8 mouse cellular contexts compared by ENCODE assay signal in genomic region chr12:65258212-65259138, GRCm38 (mm10). TPM values are rescaled to one million over a fixed set of nuclear protein-coding genes. Genes with fewer than 3 reads are reported as not detected.
A peak's percentile ranks its signal among the peaks of the same experiment; 100 is the strongest.
DNase-seq lines count a peak whose midpoint lies in the region; ATAC-seq lines count a peak whose summit lies in the region.

No protein-coding gene starts in this region.

- H3K9ac ChIP-seq in neural tube, embryonic 11.5 days (ENCODE audit: low read length) = no peak overlapping the region
- H3K9ac ChIP-seq in hindbrain, embryonic 13.5 days = no peak overlapping the region
- H3K9ac ChIP-seq in limb, embryonic 15.5 days = no peak overlapping the region
- no peak overlapping the region for H3K9ac ChIP-seq in neural tube, embryonic 13.5 days

- 50% methylated on average over 19 of the region's 19 CpGs for WGBS in neural tube, embryonic 11.5 days
- 49% methylated on average over 19 of the region's 19 CpGs for WGBS in hindbrain, embryonic 13.5 days
- 45% methylated on average over 19 of the region's 19 CpGs for WGBS in limb, embryonic 15.5 days
- WGBS in neural tube, embryonic 13.5 days = 47% methylated on average over 19 of the region's 19 CpGs

- H3K9me3 ChIP-seq in neural tube, embryonic 11.5 days (ENCODE audit: control insufficient read depth, low read length) = no peaks in the 10 kb centered on the region
- no peaks in the 10 kb centered on the region; the same call in 1 of the 2 replicates for H3K9me3 ChIP-seq in hindbrain, embryonic 13.5 days
- no peaks in the 10 kb centered on the region for H3K9me3 ChIP-seq in limb, embryonic 15.5 days
- no peaks in the 10 kb centered on the region for H3K9me3 ChIP-seq in neural tube, embryonic 13.5 days

- no peak overlapping the region for H3K4me3 ChIP-seq in neural tube, embryonic 11.5 days (ENCODE audit: low read depth, low read length)
- H3K4me3 ChIP-seq in hindbrain, embryonic 13.5 days = peak overlapping the region; percentile 6; the same call in 1 of the 2 replicates
- H3K4me3 ChIP-seq in limb, embryonic 15.5 days = no peak overlapping the region
- peak overlapping the region; percentile 13; the same call in 1 of the 2 replicates for H3K4me3 ChIP-seq in neural tube, embryonic 13.5 days

- ATAC-seq in neural tube, embryonic 11.5 days (ENCODE audit: insufficient read depth, low FRiP score, low TSS enrichment) = 0 out of 2 replicates have a peak, but pooled peaks have one; percentile 65
- 0 out of 2 replicates have a peak, but pooled peaks have one; percentile 57 for ATAC-seq in hindbrain, embryonic 13.5 days (ENCODE audit: low FRiP score)
- ATAC-seq in limb, embryonic 15.5 days (ENCODE audit: insufficient number of reproducible peaks, low FRiP score, low TSS enrichment, low read depth) = no peak
- ATAC-seq in neural tube, embryonic 13.5 days (ENCODE audit: low read depth) = peak; percentile 63; the same call in 1 of the 2 replicates

- H3K27ac ChIP-seq in neural tube, embryonic 11.5 days (ENCODE audit: low read depth, low read length) = no peak overlapping the region
- H3K27ac ChIP-seq in hindbrain, embryonic 13.5 days = no peak overlapping the region
- no peak overlapping the region for H3K27ac ChIP-seq in limb, embryonic 15.5 days
- H3K27ac ChIP-seq in neural tube, embryonic 13.5 days (replicated peaks) = no peak overlapping the region

- no peaks in the 10 kb centered on the region for H3K27me3 ChIP-seq in neural tube, embryonic 11.5 days (ENCODE audit: control insufficient read depth, insufficient read depth, low read length)
- no peaks in the 10 kb centered on the region for H3K27me3 ChIP-seq in hindbrain, embryonic 13.5 days
- no peaks in the 10 kb centered on the region for H3K27me3 ChIP-seq in limb, embryonic 15.5 days
- H3K27me3 ChIP-seq in neural tube, embryonic 13.5 days = no peaks in the 10 kb centered on the region

- peak; percentile 30 for DNase-seq in neural tube, embryonic 11.5 days (ENCODE audit: low spot score)
- DNase-seq in neural tube, embryonic 10.5 days (ENCODE audit: extremely low spot score, low spot score) = no peak
- peak; percentile 4 for DNase-seq in fibroblast of lung, adult 2 months (ENCODE audit: low read depth)
- no peak for DNase-seq in cerebellum, adult 11-12 months
- no peak for DNase-seq in layer of hippocampus, adult 18-20 months (ENCODE audit: low spot score in 2 of 2)

- no peak overlapping the region for H3K4me2 ChIP-seq in neural tube, embryonic 11.5 days (ENCODE audit: low read depth)
- peak overlapping the region; percentile 41 for H3K4me2 ChIP-seq in hindbrain, embryonic 13.5 days
- H3K4me2 ChIP-seq in limb, embryonic 15.5 days = peak overlapping the region; percentile 17; the same call in 1 of the 2 replicates
- H3K4me2 ChIP-seq in neural tube, embryonic 13.5 days = peak overlapping the region; percentile 45

- no peaks in the 10 kb centered on the region for H3K36me3 ChIP-seq in neural tube, embryonic 11.5 days (ENCODE audit: control insufficient read depth, insufficient read depth, low read length)
- H3K36me3 ChIP-seq in hindbrain, embryonic 13.5 days = no peaks in the 10 kb centered on the region
- H3K36me3 ChIP-seq in limb, embryonic 15.5 days = no peaks in the 10 kb centered on the region
- H3K36me3 ChIP-seq in neural tube, embryonic 13.5 days = no peaks in the 10 kb centered on the region

- H3K4me1 ChIP-seq in neural tube, embryonic 11.5 days (ENCODE audit: control insufficient read depth, insufficient read depth, low read length) = no peaks in the 10 kb centered on the region
- H3K4me1 ChIP-seq in hindbrain, embryonic 13.5 days (replicated peaks) = peaks cover 6% of the 10 kb centered on the region; the same call in 1 of the 2 replicates
- H3K4me1 ChIP-seq in limb, embryonic 15.5 days = no peaks in the 10 kb centered on the region
- H3K4me1 ChIP-seq in neural tube, embryonic 13.5 days (replicated peaks) = peaks cover 13% of the 10 kb centered on the region; the same call in 1 of the 2 replicates

RNA-seq across cellular contexts. Expression of gene Wdr20rt, which starts 33.2 kb away (rescaled TPM):
- not detected in 2 replicates for polyA plus RNA-seq in neural tube, embryonic 11.5 days (2014; fragmentation: Nextera tagmentation; extraction: Ambion mirVana)
- polyA plus RNA-seq in hindbrain, embryonic 13.5 days (2015; fragmentation: Nextera tagmentation; extraction: Ambion mirVana) = not detected in 2 replicates
- not detected in 2 replicates for polyA plus RNA-seq in limb, embryonic 15.5 days (2015; fragmentation: Nextera tagmentation; extraction: Ambion mirVana)
- not detected in 2 replicates for polyA plus RNA-seq in neural tube, embryonic 13.5 days (2015; fragmentation: Nextera tagmentation; extraction: Ambion mirVana)
- total RNA-seq in layer of hippocampus, adult 18-20 months (2021) = under 1 TPM in 1 of 2 experiments, not detected in 1; 0.25 TPM

Comparison
In these comparisons a context has a peak if more than half of its experiments do, and no peak if none do; other contexts are left out.
1. DNase-seq: peak in neural tube, embryonic 11.5 days (single experiment) and fibroblast of lung, adult 2 months (single experiment); none in neural tube, embryonic 10.5 days (single experiment), cerebellum, adult 11-12 months (single experiment) and layer of hippocampus, adult 18-20 months (0 of 2).
2. H3K4me3 ChIP-seq: peak in hindbrain, embryonic 13.5 days (single experiment) and neural tube, embryonic 13.5 days (single experiment); none in neural tube, embryonic 11.5 days (single experiment) and limb, embryonic 15.5 days (single experiment).